Mouse (Mus musculus) MEL (cell line): ENCODE data around the gene Herpud2.

ENCODE experiments used
- POLR2A ChIP-seq, 2 experiments: IDR thresholded peaks; 2 replicates each; pipeline ENCODE4 v1.6.1; 2011 to 2012; ENCODE audit warnings: low read length in 2 of 2, mild to moderate bottlenecking in 2 of 2, control low read depth in 1 of 2, improper control_type of control experiment in 1 of 2, low read depth in 1 of 2, moderate library complexity in 1 of 2; ENCODE audit not compliant: control insufficient read depth in 1 of 2, insufficient read depth in 1 of 2, poor library complexity in 1 of 2
- TBP ChIP-seq: IDR thresholded peaks from 2 replicates; pipeline ENCODE4 v1.8.0; 2011; ENCODE audit warnings: low read depth, low read length, improper control_type of control experiment
- ZC3H11A ChIP-seq: IDR thresholded peaks from 2 replicates; pipeline ENCODE4 v1.6.1; 2012; ENCODE audit warnings: low read depth, mild to moderate bottlenecking, inconsistent platforms, low read length, improper control_type of control experiment

DNA sequence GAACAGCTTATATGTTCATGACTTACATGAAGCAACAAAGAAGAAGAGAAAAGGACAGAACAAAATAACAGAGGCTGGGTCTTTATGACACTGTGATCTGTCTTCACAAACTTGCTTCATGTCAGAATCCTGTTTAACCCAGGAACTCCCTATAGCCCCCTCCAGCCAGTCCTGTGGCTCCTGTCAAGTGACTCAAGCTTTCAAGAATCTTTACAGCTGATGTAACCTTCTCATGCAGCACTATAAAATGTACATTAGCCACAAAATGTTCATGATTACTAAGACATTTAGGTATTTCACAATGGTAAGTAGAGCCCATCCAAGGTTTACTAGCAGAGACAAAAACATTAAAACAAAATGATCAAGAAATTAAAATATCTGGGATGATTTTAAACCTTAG is 1.4 kb upstream of the Herpud2 start:
- no peak for TF ChIP-seq POLR2A (IDR thresholded peaks at IDR 0.05; ENCODE audit: control insufficient read depth in 1 of 2, insufficient read depth in 1 of 2, low read depth in 1 of 2, low read length in 2 of 2, poor library complexity in 1 of 2)
- no peak for TF ChIP-seq ZC3H11A
- TF ChIP-seq TBP, result no peak
